Mouse (Mus musculus): ENCODE results near the gene Cstf1. TPM values are rescaled to one million over a fixed set of nuclear protein-coding genes. Genes with fewer than 3 reads are reported as not detected.

Cstf1 gene
- polyA plus RNA-seq, 1 experiment from 2014 or later: 25.0 TPM

DNA sequence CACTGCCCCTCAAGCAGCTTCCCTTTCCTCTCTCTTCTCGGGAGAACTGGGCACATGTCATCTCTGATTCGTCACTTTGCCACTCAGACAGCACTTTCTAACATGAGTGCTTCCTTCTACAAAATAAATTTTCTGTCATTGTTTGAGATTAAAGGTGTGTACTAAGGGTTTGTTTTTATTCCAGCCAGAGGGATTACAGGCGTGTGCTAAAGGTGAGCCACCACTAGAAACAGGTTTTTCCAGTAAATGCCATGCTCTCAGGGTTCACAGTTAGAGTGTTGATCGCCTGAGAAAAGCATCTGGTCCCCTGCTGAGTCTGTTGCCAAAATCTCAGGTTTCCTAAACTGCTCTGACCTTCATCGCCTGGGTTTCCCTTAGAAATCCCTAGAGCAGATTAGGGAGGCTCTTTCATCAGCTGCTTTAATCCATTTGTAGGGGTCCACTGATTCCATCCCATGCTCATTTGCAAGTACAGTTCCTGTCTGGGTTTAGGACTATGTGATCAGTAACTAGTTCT lies 6.6 kb downstream of the Cstf1 start:
- peaks cover 98% of the 10 kb centered on the region for H3K36me3 ChIP-seq
- no peaks in the 10 kb centered on the region for H3K9me3 ChIP-seq (replicated peaks)
- H3K4me2 ChIP-seq: no peak overlapping the region
- no peak overlapping the region for H3K27ac ChIP-seq
- H3K27me3 ChIP-seq: no peaks in the 10 kb centered on the region
- no peak overlapping the region for H3K4me3 ChIP-seq (replicated peaks)
- no peak overlapping the region for H3K9ac ChIP-seq
- DNase-seq (no peak), ATAC-seq (ENCODE audit: low read depth) (no peak)
- H3K4me1 ChIP-seq (replicated peaks): peaks cover 13% of the 10 kb centered on the region
- 65% methylated on average over 5 of the region's 5 CpGs for WGBS (ENCODE audit: insufficient replicate concordance)

DNA sequence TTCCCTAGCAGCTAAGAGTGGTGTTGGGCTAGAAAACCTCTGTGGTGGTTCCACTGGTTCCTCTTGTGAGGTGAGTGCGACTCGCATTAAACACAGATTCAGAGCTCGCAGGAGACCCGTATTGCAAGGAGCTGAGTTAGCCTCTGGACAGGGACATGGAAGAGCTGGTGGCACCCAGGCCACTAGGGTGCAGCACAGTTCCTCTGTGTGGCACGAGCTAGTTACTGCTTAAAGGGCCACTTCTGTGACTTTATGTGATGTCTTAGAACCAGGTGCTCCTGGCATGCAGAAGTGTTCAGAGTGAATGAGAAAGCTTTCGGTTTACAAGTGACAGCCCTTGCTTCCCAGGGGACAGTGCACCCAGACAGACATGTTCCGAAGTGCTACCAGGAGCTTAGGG lies 7.9 kb downstream of the Cstf1 start:
- Histone ChIP-seq H3K36me3 (peaks cover 98% of the 10 kb centered on the region), H3K9me3 (replicated peaks) (no peaks in the 10 kb centered on the region), H3K9ac (no peak overlapping the region), H3K27ac (no peak overlapping the region), H3K4me3 (replicated peaks) (no peak overlapping the region), H3K27me3 (no peaks in the 10 kb centered on the region), H3K4me2 (no peak overlapping the region), H3K4me1 (replicated peaks) (no peaks in the 10 kb centered on the region)
- ATAC-seq (ENCODE audit: low read depth) (no peak), DNase-seq (no peak)
- 74% methylated on average over 7 of the region's 7 CpGs for WGBS (ENCODE audit: insufficient replicate concordance)

DNA sequence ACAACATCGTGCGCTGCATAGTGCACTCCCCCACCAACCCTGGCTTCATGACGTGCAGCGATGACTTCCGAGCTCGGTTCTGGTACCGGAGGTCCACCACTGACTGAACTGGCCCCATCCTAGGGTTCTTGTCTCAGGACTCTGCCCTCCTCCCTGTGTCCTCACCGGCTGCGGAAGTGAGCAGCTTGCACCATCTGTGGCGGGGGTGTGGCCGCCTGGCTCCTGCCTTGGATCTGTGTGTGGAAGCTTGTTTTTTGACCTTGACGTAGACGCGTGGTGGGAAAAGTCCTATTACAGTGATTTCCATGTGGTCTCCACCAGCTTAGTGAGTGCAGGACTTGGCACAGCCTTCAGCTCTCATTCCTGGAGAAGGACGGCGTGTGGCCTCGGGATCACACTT lies 10.0 kb downstream of the Cstf1 start:
- WGBS (ENCODE audit: insufficient replicate concordance): 93% methylated on average over 17 of the region's 17 CpGs
- no peak overlapping the region for H3K4me3 ChIP-seq (replicated peaks)
- H3K4me2 ChIP-seq: no peak overlapping the region
- no peak for DNase-seq
- ATAC-seq (ENCODE audit: low read depth): no peak
- no peaks in the 10 kb centered on the region for H3K9me3 ChIP-seq (replicated peaks)
- H3K9ac ChIP-seq: no peak overlapping the region
- no peaks in the 10 kb centered on the region for H3K4me1 ChIP-seq (replicated peaks)
- peaks cover 78% of the 10 kb centered on the region for H3K36me3 ChIP-seq
- H3K27ac ChIP-seq: no peak overlapping the region
- H3K27me3 ChIP-seq: no peaks in the 10 kb centered on the region

DNA sequence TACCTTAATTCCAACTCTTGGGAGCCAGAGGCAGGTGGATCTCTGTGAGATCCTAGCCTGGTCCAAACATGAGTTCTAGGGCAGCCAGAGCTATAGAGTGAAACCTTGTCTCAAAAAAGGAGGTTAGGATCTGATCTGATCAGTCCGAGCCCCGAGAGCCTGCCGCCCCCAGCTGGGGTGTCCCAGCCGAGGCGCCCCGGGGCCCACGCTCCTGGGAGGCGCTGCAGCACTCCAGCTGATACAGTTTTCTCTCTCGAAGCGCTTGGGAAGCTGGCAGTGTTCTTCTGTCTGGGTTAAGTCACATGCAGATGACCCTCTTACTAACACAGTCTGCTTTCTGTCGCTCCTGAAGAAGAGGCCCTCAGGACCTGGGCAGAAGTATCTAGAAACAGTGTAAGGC lies 10.9 kb downstream of the Cstf1 start:
- no peaks in the 10 kb centered on the region for H3K4me1 ChIP-seq (replicated peaks)
- H3K4me2 ChIP-seq: no peak overlapping the region
- ATAC-seq (ENCODE audit: low read depth) (no peak), DNase-seq (no peak)
- H3K9ac ChIP-seq: no peak overlapping the region
- no peak overlapping the region for H3K27ac ChIP-seq
- no peaks in the 10 kb centered on the region for H3K27me3 ChIP-seq
- H3K36me3 ChIP-seq: peaks cover 70% of the 10 kb centered on the region
- 88% methylated on average over 11 of the region's 11 CpGs for WGBS (ENCODE audit: insufficient replicate concordance)
- no peaks in the 10 kb centered on the region for H3K9me3 ChIP-seq (replicated peaks)
- no peak overlapping the region for H3K4me3 ChIP-seq (replicated peaks)

DNA sequence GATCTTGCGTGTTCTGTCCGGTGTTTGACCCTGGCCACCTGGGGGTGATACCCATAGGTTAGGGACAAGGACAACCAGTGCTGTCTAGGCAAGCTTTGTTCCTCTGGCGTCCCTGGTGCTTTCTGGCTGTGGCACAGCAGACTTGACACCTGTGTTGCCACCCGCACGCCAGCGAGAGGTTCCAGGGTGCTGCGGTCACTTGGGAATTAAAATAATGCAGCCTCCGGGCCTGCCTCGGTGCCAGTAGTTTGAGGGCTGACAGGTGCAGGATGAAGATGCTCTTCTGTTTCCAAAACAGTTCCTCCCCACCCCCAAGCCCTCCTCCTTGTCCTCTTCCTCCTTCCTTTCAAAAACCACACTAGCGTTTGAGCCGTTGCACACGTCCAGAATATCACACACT lies 11.4 kb downstream of the Cstf1 start:
- no peaks in the 10 kb centered on the region for H3K9me3 ChIP-seq (replicated peaks)
- no peak for DNase-seq
- no peak for ATAC-seq (ENCODE audit: low read depth)
- peaks cover 64% of the 10 kb centered on the region for H3K36me3 ChIP-seq
- no peaks in the 10 kb centered on the region for H3K4me1 ChIP-seq (replicated peaks)
- H3K4me2 ChIP-seq: no peak overlapping the region
- no peak overlapping the region for H3K4me3 ChIP-seq (replicated peaks)
- no peak overlapping the region for H3K9ac ChIP-seq
- no peaks in the 10 kb centered on the region for H3K27me3 ChIP-seq
- H3K27ac ChIP-seq: no peak overlapping the region
- 76% methylated on average over 12 of the region's 12 CpGs for WGBS (ENCODE audit: insufficient replicate concordance)

DNA sequence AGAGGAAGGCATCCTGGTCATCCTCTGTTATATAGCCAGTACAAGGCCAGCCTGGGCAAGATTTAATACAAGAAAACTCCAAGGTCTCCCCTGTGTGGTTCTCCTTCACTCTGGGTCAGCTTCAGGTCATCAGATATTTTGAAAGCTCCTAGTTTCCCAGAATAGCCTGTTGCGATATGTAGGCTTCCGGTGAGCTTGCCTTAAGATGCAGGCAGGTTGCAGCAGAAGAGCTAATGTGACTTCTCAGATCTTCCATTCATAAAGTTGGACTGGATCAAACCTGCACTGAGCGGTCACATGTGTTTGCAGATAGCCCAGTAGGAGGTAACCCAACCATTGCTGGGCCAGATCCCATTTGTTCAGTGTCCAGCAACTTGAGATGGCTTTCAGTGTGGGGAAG lies 14.2 kb downstream of the Cstf1 start:
- 79% methylated on average over 3 of the region's 3 CpGs for WGBS (ENCODE audit: insufficient replicate concordance)

DNA sequence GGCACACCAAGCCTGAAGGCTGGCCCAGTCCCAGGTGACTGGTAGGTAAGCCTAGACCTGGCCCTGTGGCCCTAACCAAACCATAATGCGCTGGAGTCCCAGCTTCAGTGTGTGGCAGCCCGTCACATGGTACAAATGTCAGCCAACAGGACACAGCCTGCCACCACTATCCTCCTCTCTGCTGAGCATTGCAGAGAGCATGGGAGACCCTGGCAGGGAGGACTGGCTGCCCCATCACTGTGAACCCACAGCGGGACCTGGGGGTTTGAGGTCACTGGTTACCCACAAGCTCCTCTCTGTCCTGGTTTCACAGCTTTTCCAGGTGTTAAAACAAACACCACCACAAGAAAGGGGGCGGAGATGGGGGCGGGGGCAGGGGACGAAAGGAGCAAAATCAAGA lies 19.9 kb downstream of the Cstf1 start:
- Histone ChIP-seq H3K27ac (no peak overlapping the region), H3K27me3 (no peaks in the 10 kb centered on the region), H3K4me2 (no peak overlapping the region), H3K9ac (no peak overlapping the region), H3K36me3 (no peaks in the 10 kb centered on the region), H3K9me3 (replicated peaks) (no peaks in the 10 kb centered on the region), H3K4me1 (replicated peaks) (peaks cover 11% of the 10 kb centered on the region), H3K4me3 (replicated peaks) (no peak overlapping the region)
- DNase-seq (no peak), ATAC-seq (ENCODE audit: low read depth) (no peak)
- WGBS (ENCODE audit: insufficient replicate concordance): 36% methylated on average over 6 of the region's 6 CpGs

More for the DNA sequence above, 14.2 kb downstream of the Cstf1 start:
- Histone ChIP-seq H3K9me3 (replicated peaks) (no peaks in the 10 kb centered on the region), H3K4me2 (no peak overlapping the region), H3K27me3 (no peaks in the 10 kb centered on the region), H3K9ac (no peak overlapping the region), H3K4me3 (replicated peaks) (no peak overlapping the region), H3K27ac (no peak overlapping the region), H3K36me3 (peaks cover 36% of the 10 kb centered on the region), H3K4me1 (replicated peaks) (no peaks in the 10 kb centered on the region)
- DNase-seq (no peak), ATAC-seq (ENCODE audit: low read depth) (no peak)

DNA sequence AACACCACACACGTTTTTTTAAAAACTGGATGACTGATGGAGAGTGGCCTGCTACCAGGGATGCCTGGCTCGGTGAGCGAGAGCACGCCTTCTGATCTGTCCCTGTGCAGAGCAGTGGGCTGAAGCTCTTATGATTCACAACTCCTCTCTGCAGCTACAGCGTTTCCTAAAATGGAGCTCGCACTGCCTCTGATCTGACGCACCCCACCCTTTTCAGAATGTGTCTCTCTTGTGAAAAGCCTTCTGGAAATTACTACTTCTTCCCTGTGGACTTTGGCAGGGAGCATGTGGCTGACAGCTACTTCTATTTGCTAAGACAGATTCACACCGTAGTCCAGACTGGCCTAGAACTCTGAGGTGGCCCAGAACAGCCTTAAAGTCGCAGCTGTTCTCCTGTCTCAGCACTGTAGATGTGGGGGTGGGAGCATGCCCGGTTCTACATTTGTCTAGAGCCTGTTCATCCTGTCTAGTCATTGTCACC lies 21.6 kb downstream of the Cstf1 start:
- Histone ChIP-seq H3K4me1 (replicated peaks) (peaks cover 16% of the 10 kb centered on the region), H3K27me3 (no peaks in the 10 kb centered on the region), H3K27ac (no peak overlapping the region), H3K9ac (no peak overlapping the region), H3K4me2 (no peak overlapping the region), H3K4me3 (replicated peaks) (no peak overlapping the region), H3K9me3 (replicated peaks) (no peaks in the 10 kb centered on the region), H3K36me3 (no peaks in the 10 kb centered on the region)
- ATAC-seq (ENCODE audit: low read depth) (no peak), DNase-seq (no peak)
- 66% methylated on average over 10 of the region's 10 CpGs for WGBS (ENCODE audit: insufficient replicate concordance)

DNA sequence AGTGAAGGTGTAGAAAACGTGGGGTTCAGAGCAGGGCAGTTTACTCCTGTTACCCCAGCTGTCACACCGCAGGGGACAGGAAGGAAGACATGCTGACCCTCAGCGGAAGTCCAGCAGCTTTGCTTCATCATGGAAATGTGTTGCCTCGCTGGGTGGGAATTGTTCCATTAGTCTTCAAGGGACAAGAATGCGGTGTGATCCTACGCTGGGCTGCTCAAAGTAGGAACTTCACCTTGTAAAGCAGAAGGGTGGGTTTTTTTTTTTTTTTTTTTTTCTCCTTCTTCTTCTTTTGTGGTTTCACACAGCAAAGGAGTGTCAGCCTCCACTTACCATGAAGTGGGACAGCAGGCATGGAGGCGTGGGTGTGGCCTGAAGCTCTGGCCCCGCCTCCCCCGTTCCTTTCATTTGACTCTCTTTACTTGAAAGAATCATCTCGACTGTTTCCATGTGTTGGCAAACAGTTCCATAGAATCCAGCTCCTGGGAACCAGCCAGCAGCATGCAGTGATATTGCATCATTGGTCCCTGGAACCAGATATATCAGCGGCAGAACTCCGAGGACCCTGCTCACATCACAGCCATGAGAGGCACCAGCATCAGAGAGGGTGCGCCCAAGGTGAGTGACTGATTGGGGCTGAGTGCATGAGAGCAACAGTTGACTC lies 23.0 kb downstream of the Cstf1 start, which contains the start of gene Cass4:
Gene Cass4 (plus strand): TSS at position 404 of the 661 bp plus-strand sequence.
- Histone ChIP-seq H3K36me3 (no peaks in the 10 kb centered on the region), H3K4me2 (peak within 1 kb of the TSS; percentile 56), H3K9me3 (replicated peaks) (no peaks in the 10 kb centered on the region), H3K4me1 (replicated peaks) (peaks cover 28% of the 10 kb centered on the region), H3K27me3 (no peaks in the 10 kb centered on the region), H3K27ac (no peak within 1 kb of the TSS), H3K4me3 (replicated peaks) (peak within 1 kb of the TSS; percentile 47), H3K9ac (peak within 1 kb of the TSS; percentile 33; the same call in 1 of the 2 replicates)
- no peak for DNase-seq
- 7% methylated on average over 13 of the region's 13 CpGs for WGBS (ENCODE audit: insufficient replicate concordance)
- ATAC-seq (ENCODE audit: low read depth): peak; percentile 63; the same call in 1 of the 2 replicates

DNA sequence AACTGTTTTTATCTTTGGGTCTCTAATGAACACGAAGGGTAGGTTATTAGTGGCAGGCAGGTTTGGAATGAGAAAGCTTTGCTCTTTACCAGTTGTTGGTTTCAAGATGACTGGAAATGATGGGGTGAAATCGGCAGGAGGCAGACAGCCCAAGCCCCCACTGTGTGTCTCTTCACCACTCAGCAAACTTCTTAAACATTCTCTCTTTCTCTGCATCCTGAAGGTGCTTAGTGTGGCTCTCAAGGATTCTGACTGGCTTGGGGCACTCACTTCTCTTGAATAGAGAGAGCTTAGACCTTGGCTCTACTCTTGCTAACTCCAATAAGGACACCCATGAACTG lies 23.5 kb downstream of the Cstf1 start:
- Histone ChIP-seq H3K27ac (no peak overlapping the region), H3K9me3 (replicated peaks) (no peaks in the 10 kb centered on the region), H3K4me3 (replicated peaks) (peak overlapping the region; percentile 47), H3K9ac (0 out of 2 replicates have a peak overlapping the region, but pooled peaks have one; percentile 33), H3K4me2 (peak overlapping the region; percentile 56), H3K36me3 (no peaks in the 10 kb centered on the region), H3K4me1 (replicated peaks) (peaks cover 28% of the 10 kb centered on the region), H3K27me3 (no peaks in the 10 kb centered on the region)
- DNase-seq (no peak), ATAC-seq (ENCODE audit: low read depth) (no peak)
- 37% methylated on average over 2 of the region's 2 CpGs for WGBS (ENCODE audit: insufficient replicate concordance)

DNA sequence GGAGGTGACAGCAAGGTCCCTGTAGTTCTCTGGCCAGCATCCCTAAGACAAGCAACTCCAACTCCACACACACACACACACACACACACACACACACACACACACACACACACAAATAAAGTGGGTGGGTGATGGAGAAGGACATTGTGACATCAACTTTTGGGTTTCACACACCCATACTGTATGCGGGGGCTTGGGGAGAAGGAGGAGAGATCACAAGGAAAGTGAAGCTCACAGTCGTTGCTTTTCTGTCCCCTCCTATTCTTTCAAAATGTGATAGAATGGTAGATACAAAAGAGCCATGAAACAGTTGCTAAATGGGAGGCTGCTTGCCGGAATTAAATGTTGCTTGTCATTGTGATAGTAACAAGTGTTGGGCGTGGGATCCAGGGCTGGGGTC lies 24.2 kb downstream of the Cstf1 start:
- no peak overlapping the region for H3K27ac ChIP-seq
- H3K4me2 ChIP-seq: no peak overlapping the region
- no peak overlapping the region for H3K9ac ChIP-seq
- no peaks in the 10 kb centered on the region for H3K36me3 ChIP-seq
- H3K4me3 ChIP-seq (replicated peaks): no peak overlapping the region
- no peaks in the 10 kb centered on the region for H3K27me3 ChIP-seq
- WGBS (ENCODE audit: insufficient replicate concordance): 57% methylated on average over 4 of the region's 4 CpGs
- no peaks in the 10 kb centered on the region for H3K9me3 ChIP-seq (replicated peaks)
- H3K4me1 ChIP-seq (replicated peaks): peaks cover 28% of the 10 kb centered on the region
- ATAC-seq (ENCODE audit: low read depth) (no peak), DNase-seq (no peak)

DNA sequence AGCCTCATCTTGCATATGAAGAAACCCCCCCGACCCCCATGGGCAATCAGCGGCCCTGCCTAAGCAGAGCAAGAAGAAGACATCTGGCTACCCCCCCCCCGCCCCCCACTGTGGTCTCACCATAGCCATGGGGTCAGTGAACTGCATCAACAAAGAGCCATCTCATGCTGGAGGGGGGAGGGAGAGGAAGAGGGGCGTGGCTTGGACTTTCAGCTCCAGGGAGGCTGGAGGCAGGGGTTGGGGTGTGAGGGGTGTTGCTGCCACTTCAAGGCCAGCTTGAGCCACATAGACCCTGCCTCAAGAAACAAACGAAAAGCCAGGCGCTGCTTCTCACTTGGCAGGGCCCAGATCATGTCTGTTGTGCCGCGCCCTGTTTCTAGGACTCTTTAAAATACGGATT lies 25.5 kb downstream of the Cstf1 start:
- H3K4me2 ChIP-seq: no peak overlapping the region
- H3K9me3 ChIP-seq (replicated peaks): no peaks in the 10 kb centered on the region
- 57% methylated on average over 9 of the region's 9 CpGs for WGBS (ENCODE audit: insufficient replicate concordance)
- peaks cover 28% of the 10 kb centered on the region for H3K4me1 ChIP-seq (replicated peaks)
- DNase-seq: no peak
- H3K4me3 ChIP-seq (replicated peaks): no peak overlapping the region
- no peak; the same call in 1 of the 2 replicates for ATAC-seq (ENCODE audit: low read depth)
- no peaks in the 10 kb centered on the region for H3K27me3 ChIP-seq
- H3K9ac ChIP-seq: no peak overlapping the region
- H3K27ac ChIP-seq: no peak overlapping the region
- no peaks in the 10 kb centered on the region for H3K36me3 ChIP-seq

All from liver, embryonic 13.5 days (tissue).